Mouse (Mus musculus): Measurements from ENCODE around the gene Ttll1. TPM values are rescaled to one million over a fixed set of nuclear protein-coding genes. Genes with fewer than 3 reads are reported as not detected.
A peak's percentile ranks its signal among the peaks of the same experiment; 100 is the strongest.

Gene Ttll1
- total and polyA plus RNA-seq, 2 experiments = 1.0 to 2.1 TPM

DNA sequence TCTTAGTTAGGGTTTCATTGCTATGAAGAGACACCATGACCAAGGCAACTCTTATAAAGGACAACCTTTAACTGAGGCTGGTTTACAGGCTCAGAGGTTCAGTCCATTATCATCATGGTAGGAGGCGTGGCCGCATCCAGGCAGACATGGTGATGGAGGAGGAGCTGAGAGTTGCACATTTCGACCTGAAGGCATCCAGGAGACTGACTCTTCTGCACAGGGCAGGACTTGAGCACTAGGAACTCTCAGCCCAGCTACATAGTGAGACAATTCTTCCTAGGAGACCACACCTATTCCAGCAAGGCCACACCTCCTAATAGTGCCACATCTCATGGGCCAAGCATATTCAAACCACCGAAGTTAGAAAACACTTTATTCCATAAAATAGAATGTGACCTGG, 30.9 kb downstream of the Ttll1 start:
- no peak for TF ChIP-seq CTCF (IDR thresholded peaks at IDR 0.05; ENCODE audit: low read depth, low read length)
- Histone ChIP-seq H3K9ac (ENCODE audit: low read depth, low read length) (no peak overlapping the region), H3K36me3 (ENCODE audit: control insufficient read depth, insufficient read depth, low read length) (no peaks in the 10 kb centered on the region), H3K4me1 (ENCODE audit: control insufficient read depth, insufficient read depth, low read length) (no peaks in the 10 kb centered on the region), H3K4me3 (ENCODE audit: insufficient read depth, low read depth, low read length) (no peak overlapping the region), H3K27me3 (ENCODE audit: control insufficient read depth, insufficient read depth, low read length) (no peaks in the 10 kb centered on the region), H3K27ac (replicated peaks; ENCODE audit: insufficient read depth, low read depth, low read length) (no peak overlapping the region), H3K79me2 (ENCODE audit: control insufficient read depth, insufficient read depth, low read length) (no peaks in the 10 kb centered on the region)
- 91% methylated on average over 4 of the region's 4 CpGs for WGBS
- no peak for DNase-seq (ENCODE audit: extremely low read depth, low read depth, low spot score)

DNA sequence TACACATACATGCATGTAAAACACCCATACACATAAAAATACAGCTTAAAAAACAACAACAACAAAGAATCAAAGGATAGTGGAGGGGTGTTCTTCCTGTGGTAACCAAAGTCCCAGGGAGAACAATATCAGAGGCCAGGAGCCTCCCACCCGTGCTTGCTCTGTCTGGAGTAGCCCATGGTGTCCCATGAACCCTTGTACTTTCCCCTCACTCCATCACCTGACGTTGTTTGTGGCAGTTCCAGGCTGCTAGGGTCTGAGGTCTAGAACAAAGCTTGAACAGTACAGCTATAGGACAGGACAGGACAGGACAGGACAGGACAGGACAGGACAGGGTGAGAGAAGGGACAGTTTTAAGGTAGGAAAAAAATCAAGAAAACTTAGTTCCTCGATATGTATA, 32.6 kb downstream of the Ttll1 start:
- no peaks in the 10 kb centered on the region for H3K27me3 ChIP-seq (ENCODE audit: control insufficient read depth, insufficient read depth, low read length)
- no peak for DNase-seq (ENCODE audit: extremely low read depth, low read depth, low spot score)
- no peak overlapping the region for H3K27ac ChIP-seq (replicated peaks; ENCODE audit: insufficient read depth, low read depth, low read length)
- H3K4me3 ChIP-seq (ENCODE audit: insufficient read depth, low read depth, low read length) = no peak overlapping the region
- H3K4me1 ChIP-seq (ENCODE audit: control insufficient read depth, insufficient read depth, low read length) = no peaks in the 10 kb centered on the region
- H3K79me2 ChIP-seq (ENCODE audit: control insufficient read depth, insufficient read depth, low read length) = no peaks in the 10 kb centered on the region
- TF ChIP-seq POLR2A (IDR thresholded peaks at IDR 0.05; ENCODE audit: extremely low read depth, insufficient read depth, low read length) (no peak), CTCF (IDR thresholded peaks at IDR 0.05; ENCODE audit: low read depth, low read length) (no peak)
- WGBS = 69% methylated on average over 3 of the region's 3 CpGs
- no peak overlapping the region for H3K9ac ChIP-seq (ENCODE audit: low read depth, low read length)
- H3K36me3 ChIP-seq (ENCODE audit: control insufficient read depth, insufficient read depth, low read length) = no peaks in the 10 kb centered on the region

DNA sequence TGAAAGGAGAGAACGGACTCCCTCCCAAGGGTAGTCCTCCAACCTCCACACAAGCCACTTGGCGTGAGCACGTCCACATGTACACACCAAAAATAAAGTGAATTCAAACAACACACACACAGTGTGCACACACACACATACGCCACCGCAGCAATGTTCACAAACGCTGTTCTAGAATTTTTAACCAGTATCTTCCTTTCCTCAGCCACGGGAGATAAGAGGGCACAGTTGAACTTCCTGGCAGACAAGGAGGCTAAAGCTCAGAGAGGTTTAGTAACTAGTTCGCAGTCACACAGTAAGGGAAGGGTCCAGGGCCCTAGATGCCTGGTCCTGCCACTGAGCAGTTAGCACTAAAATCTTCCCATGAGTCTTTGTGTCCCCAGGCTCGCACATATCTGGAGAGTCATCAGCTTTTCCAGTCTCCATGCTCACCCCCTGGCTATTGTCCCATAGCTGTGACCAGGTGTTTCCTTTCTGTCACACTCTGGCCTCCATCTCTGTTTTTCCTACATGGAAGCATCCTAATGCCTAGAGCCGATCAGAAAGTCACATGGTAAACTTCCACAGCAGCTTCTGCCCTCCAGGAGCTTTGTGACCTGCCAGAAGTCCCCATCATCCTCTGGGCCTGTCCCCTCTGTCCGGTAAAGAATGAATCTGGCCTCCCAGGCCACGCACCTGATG, 34.0 kb downstream of the Ttll1 start:
- H3K27me3 ChIP-seq (ENCODE audit: control insufficient read depth, insufficient read depth, low read length) = no peaks in the 10 kb centered on the region

DNA sequence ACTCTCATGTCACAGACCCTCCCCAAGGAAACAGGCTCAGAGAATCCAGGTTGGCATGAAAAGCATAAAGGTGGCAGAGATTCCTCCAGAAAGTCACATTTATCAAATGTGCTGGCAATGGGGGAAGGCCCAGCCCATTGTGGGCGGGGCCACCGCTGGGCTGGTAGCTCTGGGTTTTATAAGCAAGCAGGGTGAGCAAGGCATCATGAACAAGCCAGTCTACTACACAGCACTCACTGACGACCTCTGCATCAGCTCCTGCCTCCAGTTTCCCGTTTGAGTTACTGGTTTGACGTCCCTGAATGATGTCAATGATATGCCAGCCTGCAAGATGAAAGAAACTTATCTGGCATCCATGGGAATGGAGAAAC, 36.2 kb downstream of the Ttll1 start:
- Histone ChIP-seq H3K4me1 (ENCODE audit: control insufficient read depth, insufficient read depth, low read length) (no peaks in the 10 kb centered on the region), H3K79me2 (ENCODE audit: control insufficient read depth, insufficient read depth, low read length) (no peaks in the 10 kb centered on the region), H3K9ac (ENCODE audit: low read depth, low read length) (no peak overlapping the region), H3K4me3 (ENCODE audit: insufficient read depth, low read depth, low read length) (no peak overlapping the region), H3K27ac (replicated peaks; ENCODE audit: insufficient read depth, low read depth, low read length) (no peak overlapping the region), H3K36me3 (ENCODE audit: control insufficient read depth, insufficient read depth, low read length) (no peaks in the 10 kb centered on the region), H3K27me3 (ENCODE audit: control insufficient read depth, insufficient read depth, low read length) (no peaks in the 10 kb centered on the region)
- DNase-seq (ENCODE audit: extremely low read depth, low read depth, low spot score) = no peak
- WGBS = 44% methylated on average over 5 of the region's 5 CpGs
- TF ChIP-seq CTCF (IDR thresholded peaks at IDR 0.05; ENCODE audit: low read depth, low read length) (no peak), POLR2A (IDR thresholded peaks at IDR 0.05; ENCODE audit: extremely low read depth, insufficient read depth, low read length) (no peak)

More for the DNA sequence above, 34.0 kb downstream of the Ttll1 start:
- 82% methylated on average over 12 of the region's 12 CpGs for WGBS
- Histone ChIP-seq H3K36me3 (ENCODE audit: control insufficient read depth, insufficient read depth, low read length) (no peaks in the 10 kb centered on the region), H3K9ac (ENCODE audit: low read depth, low read length) (no peak overlapping the region), H3K4me1 (ENCODE audit: control insufficient read depth, insufficient read depth, low read length) (no peaks in the 10 kb centered on the region), H3K79me2 (ENCODE audit: control insufficient read depth, insufficient read depth, low read length) (no peaks in the 10 kb centered on the region), H3K27ac (replicated peaks; ENCODE audit: insufficient read depth, low read depth, low read length) (no peak overlapping the region), H3K4me3 (ENCODE audit: insufficient read depth, low read depth, low read length) (no peak overlapping the region)
- DNase-seq (ENCODE audit: extremely low read depth, low read depth, low spot score) = no peak
- TF ChIP-seq POLR2A (IDR thresholded peaks at IDR 0.05; ENCODE audit: extremely low read depth, insufficient read depth, low read length) = no peak
- TF ChIP-seq CTCF (IDR thresholded peaks at IDR 0.05; ENCODE audit: low read depth, low read length) = no peak

DNA sequence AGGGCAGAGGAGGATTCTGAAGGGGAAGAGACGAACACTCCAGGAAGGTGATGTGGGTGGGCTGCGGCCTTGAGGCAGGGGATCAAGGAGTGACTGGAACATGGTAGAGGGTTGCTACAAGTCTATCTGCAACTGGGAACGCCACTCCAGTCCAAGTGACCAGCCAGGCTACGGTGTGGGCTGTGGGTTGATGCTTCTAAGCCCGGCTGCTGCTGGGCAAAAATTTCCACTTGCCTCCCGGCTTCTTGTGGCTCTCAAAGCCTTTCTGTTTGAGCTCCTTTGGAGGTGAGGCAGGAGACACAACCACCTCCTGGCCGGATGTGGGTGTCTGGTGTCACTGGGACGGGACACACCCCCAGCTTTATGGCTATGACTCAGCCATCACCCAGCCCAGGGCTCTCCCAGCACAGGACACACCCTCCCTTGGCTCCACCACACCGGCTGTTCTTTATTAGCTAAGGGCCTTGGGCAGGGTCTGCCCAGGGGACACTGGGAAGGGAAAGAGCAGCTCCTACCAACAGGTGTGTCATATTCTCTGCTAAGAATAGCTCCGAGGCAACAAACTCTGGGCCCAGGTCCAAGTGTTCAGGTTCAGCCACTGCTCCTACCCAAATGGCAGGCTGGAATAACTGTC, 36.7 kb downstream of the Ttll1 start:
- no peaks in the 10 kb centered on the region for H3K27me3 ChIP-seq (ENCODE audit: control insufficient read depth, insufficient read depth, low read length)
- no peak for TF ChIP-seq CTCF (IDR thresholded peaks at IDR 0.05; ENCODE audit: low read depth, low read length)
- no peak overlapping the region for H3K4me3 ChIP-seq (ENCODE audit: insufficient read depth, low read depth, low read length)
- H3K9ac ChIP-seq (ENCODE audit: low read depth, low read length) = no peak overlapping the region
- peak; percentile 31 for DNase-seq (ENCODE audit: extremely low read depth, low read depth, low spot score)
- no peaks in the 10 kb centered on the region for H3K4me1 ChIP-seq (ENCODE audit: control insufficient read depth, insufficient read depth, low read length)
- no peak overlapping the region for H3K27ac ChIP-seq (replicated peaks; ENCODE audit: insufficient read depth, low read depth, low read length)
- no peaks in the 10 kb centered on the region for H3K36me3 ChIP-seq (ENCODE audit: control insufficient read depth, insufficient read depth, low read length)
- no peaks in the 10 kb centered on the region for H3K79me2 ChIP-seq (ENCODE audit: control insufficient read depth, insufficient read depth, low read length)
- WGBS = 61% methylated on average over 10 of the region's 10 CpGs

DNA sequence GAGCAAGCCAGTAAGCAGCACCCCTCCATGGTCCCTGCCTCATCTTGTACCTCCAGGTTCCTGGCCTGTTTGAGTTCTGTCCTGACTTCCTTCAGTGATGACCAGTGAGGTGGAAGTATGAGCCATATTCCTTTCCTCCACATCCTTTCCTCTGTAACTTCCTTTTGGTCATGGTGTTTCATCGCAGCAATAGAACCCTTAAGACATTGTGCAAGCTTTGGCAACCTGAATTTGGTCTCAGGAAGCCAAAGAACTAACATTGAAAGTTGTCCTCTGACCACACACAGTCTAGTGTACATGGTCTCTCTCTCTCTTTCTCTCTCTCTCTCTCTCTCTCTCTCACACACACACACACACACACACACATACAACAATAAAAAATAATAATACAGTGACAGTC, 37.4 kb downstream of the Ttll1 start:
- Histone ChIP-seq H3K9ac (ENCODE audit: low read depth, low read length) (no peak overlapping the region), H3K4me3 (ENCODE audit: insufficient read depth, low read depth, low read length) (no peak overlapping the region), H3K27ac (replicated peaks; ENCODE audit: insufficient read depth, low read depth, low read length) (no peak overlapping the region), H3K27me3 (ENCODE audit: control insufficient read depth, insufficient read depth, low read length) (no peaks in the 10 kb centered on the region), H3K36me3 (ENCODE audit: control insufficient read depth, insufficient read depth, low read length) (no peaks in the 10 kb centered on the region), H3K4me1 (ENCODE audit: control insufficient read depth, insufficient read depth, low read length) (no peaks in the 10 kb centered on the region), H3K79me2 (ENCODE audit: control insufficient read depth, insufficient read depth, low read length) (no peaks in the 10 kb centered on the region)
- no peak for DNase-seq (ENCODE audit: extremely low read depth, low read depth, low spot score)
- TF ChIP-seq POLR2A (IDR thresholded peaks at IDR 0.05; ENCODE audit: extremely low read depth, insufficient read depth, low read length) (no peak), CTCF (IDR thresholded peaks at IDR 0.05; ENCODE audit: low read depth, low read length) (no peak)
- WGBS = 68% methylated on average over 1 of the region's 1 CpGs

All from liver, adult 2 months (tissue).